Mouse (Mus musculus): ENCODE results near the gene Tcfl5. TPM values are rescaled to one million over a fixed set of nuclear protein-coding genes. Genes with fewer than 3 reads are reported as not detected.

The Tcfl5 gene
- total RNA-seq, 2 experiments from 2014 or later = 0.86 to 1.3 TPM

GRCm38 (mm10) chr2:180589123-180589831, 53.2 kb downstream of the Tcfl5 start, which contains the start of gene Ogfr:
Ogfr (plus strand) TSS chr2:180589245.
- peak; percentile 47 for TF ChIP-seq CTCF (IDR thresholded peaks at IDR 0.05)
- Histone ChIP-seq H3K27ac (peak within 1 kb of the TSS; percentile 97), H3K4me3 (peak within 1 kb of the TSS; percentile 93)
- peak; percentile 82 to 83 for DNase-seq (ENCODE audit: extremely low spot score in 1 of 2, low spot score in 2 of 2)
- intact Hi-C loops (cut with DNase I) = loop anchor here (10.0 kb wide), 2 partner anchors 306 to 376 kb away; partner anchors contain the start of gene Arfgap1

- intact Hi-C loops (cut with DNase I) = loop anchor here (10.0 kb wide), 2 partner anchors 306 to 376 kb away; partner anchors contain the start of gene Arfgap1
- Histone ChIP-seq H3K27ac (peak overlapping the region; percentile 97), H3K4me3 (peak overlapping the region; percentile 93)
- TF ChIP-seq CTCF (IDR thresholded peaks at IDR 0.05) = no peak
- no peak for DNase-seq (ENCODE audit: extremely low spot score in 1 of 2, low spot score in 2 of 2)
These were observed 53.8 kb downstream of the Tcfl5 start for GRCm38 (mm10) chr2:180588736-180589122.

GRCm38 (mm10) chr2:180583154-180583507, 59.4 kb downstream of the Tcfl5 start:
- intact Hi-C loops (cut with DNase I) = loop anchor here (2.0 to 10.0 kb wide), 3 partner anchors 162 to 382 kb away; partner anchors contain the start of gene Arfgap1
- TF ChIP-seq CTCF (IDR thresholded peaks at IDR 0.05) = no peak
- DNase-seq (ENCODE audit: extremely low spot score in 1 of 2, low spot score in 2 of 2) = no peak
- peak overlapping the region; percentile 97 for H3K27ac ChIP-seq
- H3K4me3 ChIP-seq = peak overlapping the region; percentile 65

- TF ChIP-seq CTCF (IDR thresholded peaks at IDR 0.05) = peak; percentile 98
- H3K4me3 ChIP-seq = peak overlapping the region; percentile 65
- peak overlapping the region; percentile 97 for H3K27ac ChIP-seq
- peak; percentile 96 to 100 for DNase-seq (ENCODE audit: extremely low spot score in 1 of 2, low spot score in 2 of 2)
- intact Hi-C loops (cut with DNase I) = loop anchor here (1.0 to 10.0 kb wide), 4 partner anchors 162 to 382 kb away; partner anchors contain the start of gene Arfgap1
These were observed 59.9 kb downstream of the Tcfl5 start for GRCm38 (mm10) chr2:180582481-180583153.

GRCm38 (mm10) chr2:180581002-180581401, 61.5 kb downstream of the Tcfl5 start, which contains the start of gene Mrgbp:
Mrgbp (plus strand) TSS chr2:180581304.
- no peak for DNase-seq (ENCODE audit: extremely low spot score in 1 of 2, low spot score in 2 of 2)
- Histone ChIP-seq H3K4me3 (no peak within 1 kb of the TSS), H3K27ac (no peak within 1 kb of the TSS)
- TF ChIP-seq CTCF (IDR thresholded peaks at IDR 0.05) = no peak
- intact Hi-C loops (cut with DNase I) = loop anchor here (10.0 kb wide), 2 partner anchors 314 to 384 kb away; partner anchors contain the start of gene Arfgap1

GRCm38 (mm10) chr2:180578686-180579085, 63.8 kb downstream of the Tcfl5 start:
- DNase-seq (ENCODE audit: extremely low spot score in 1 of 2, low spot score in 2 of 2) = peak; percentile 69 to 76
- intact Hi-C loops (cut with DNase I) = loop anchor here (1.0 to 2.0 kb wide), 3 partner anchors 105 to 302 kb away; no protein-coding TSS in a partner anchor
- Histone ChIP-seq H3K4me3 (no peak overlapping the region), H3K27ac (no peak overlapping the region)
- peak; percentile 97 for TF ChIP-seq CTCF (IDR thresholded peaks at IDR 0.05)

- intact Hi-C loops (cut with DNase I) = no loop called here
- no peak for DNase-seq (ENCODE audit: extremely low spot score in 1 of 2, low spot score in 2 of 2)
- no peak overlapping the region for H3K27ac ChIP-seq
- H3K4me3 ChIP-seq = no peak overlapping the region
- no peak for TF ChIP-seq CTCF (IDR thresholded peaks at IDR 0.05)
These were observed 66.0 kb downstream of the Tcfl5 start for GRCm38 (mm10) chr2:180576482-180576881.

Other genes starting within 250 kb of the Tcfl5 start
- 1 to 10 TPM; 2.6 to 3.1 TPM for gene Slco4a1, start 186.5 kb downstream of the Tcfl5 start, total RNA-seq (2021)
- 1 to 10 TPM; 6.0 to 7.9 TPM for gene Ntsr1, start 142.7 kb downstream of the Tcfl5 start, total RNA-seq (2021)
- gene Mrgbp, start 61.4 kb downstream of the Tcfl5 start, total RNA-seq (2021) = 10 to 100 TPM; 18.4 to 22.0 TPM
- 10 to 100 TPM; 30.7 to 35.5 TPM for gene Ogfr, start 53.5 kb downstream of the Tcfl5 start, total RNA-seq (2021)
- gene Col9a3, start 44.9 kb downstream of the Tcfl5 start, total RNA-seq (2021) = 1 to 10 TPM; 5.1 to 7.2 TPM
- 10 to 100 TPM; 59.5 to 60.2 TPM for gene Dido1, start 67.3 kb upstream of the Tcfl5 start, total RNA-seq (2021)
- gene Gid8, start 67.4 kb upstream of the Tcfl5 start, total RNA-seq (2021) = 10 to 100 TPM; 62.9 to 65.5 TPM
- under 1 TPM in 1 of 2 experiments, not detected in 1; 0.57 TPM for gene Slc17a9, start 82.6 kb upstream of the Tcfl5 start, total RNA-seq (2021)
- not detected for gene Bhlhe23, start 134.2 kb upstream of the Tcfl5 start, total RNA-seq (2021)

Measured in left cerebral cortex, adult 2 months (tissue).